ENCODE assay signal across 9 mouse cellular contexts in the genomic region with DNA sequence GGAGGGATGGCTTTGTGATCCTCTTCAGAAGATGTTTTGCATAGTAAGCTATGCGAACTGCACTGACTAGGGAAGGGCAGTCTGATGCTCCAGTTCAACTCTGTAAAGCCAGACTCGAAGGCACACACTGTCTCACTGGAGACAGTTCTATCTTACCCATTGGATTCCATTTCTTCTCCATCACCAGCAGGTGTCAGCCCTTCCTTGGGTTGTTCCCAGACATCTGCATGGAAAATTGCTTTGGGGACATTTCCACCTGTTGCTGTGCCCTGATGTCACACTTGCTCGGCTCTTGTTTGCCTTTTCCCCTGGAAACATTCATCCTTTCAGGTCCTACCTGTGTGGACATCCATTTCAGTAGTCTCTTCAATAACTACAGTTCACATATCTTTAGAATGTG. TPM values are rescaled to one million over a fixed set of nuclear protein-coding genes. Genes with fewer than 3 reads are reported as not detected.
DNase-seq lines count a peak whose midpoint lies in the region; ATAC-seq and TF ChIP-seq lines count a peak whose summit lies in the region.
"Had no signal": no experiment of that assay in that cellular context is flagged by ENCODE, and none has a peak within 500 bp of the region (broad histone marks: within the 10 kb centered on the region; RNA-seq: fewer than 3 reads in every experiment).

No protein-coding gene starts in this region.

- no peak overlapping the region for H3K27ac ChIP-seq in intestine, postnatal 0 days (ENCODE audit: low read depth, low read length)
- no peak overlapping the region for H3K27ac ChIP-seq in midbrain, embryonic 10.5 days (replicated peaks)
- H3K27ac ChIP-seq: liver, embryonic 15.5 days had no signal

- intact Hi-C loops in heart, postnatal 25 days (cut with DNase I): loop anchor here (1.0 kb wide), 2 partner anchors 265 to 349 kb away; no protein-coding TSS in a partner anchor

- H3K4me2 ChIP-seq in intestine, postnatal 0 days (replicated peaks; ENCODE audit: low read depth): no peak overlapping the region
- H3K4me2 ChIP-seq: liver, embryonic 15.5 days had no signal

- H3K27me3 ChIP-seq in intestine, postnatal 0 days (replicated peaks; ENCODE audit: control insufficient read depth, insufficient read depth, low read length): no peaks in the 10 kb centered on the region
- H3K27me3 ChIP-seq in midbrain, embryonic 10.5 days (ENCODE audit: low read depth, poor library complexity, severe bottlenecking): no peaks in the 10 kb centered on the region
- H3K27me3 ChIP-seq: liver, embryonic 15.5 days had no signal

- no peaks in the 10 kb centered on the region for H3K36me3 ChIP-seq in intestine, postnatal 0 days (ENCODE audit: control insufficient read depth, insufficient read depth)
- H3K36me3 ChIP-seq in midbrain, embryonic 10.5 days: no peaks in the 10 kb centered on the region
- H3K36me3 ChIP-seq: liver, embryonic 15.5 days had no signal

- H3K9ac ChIP-seq in intestine, postnatal 0 days (ENCODE audit: low read depth, low read length): no peak overlapping the region
- H3K9ac ChIP-seq: liver, embryonic 15.5 days had no signal

- ATAC-seq in intestine, postnatal 0 days: no peak

- no peaks in the 10 kb centered on the region for H3K9me3 ChIP-seq in intestine, postnatal 0 days (ENCODE audit: control insufficient read depth)
- H3K9me3 ChIP-seq in midbrain, embryonic 10.5 days (replicated peaks): no peaks in the 10 kb centered on the region
- H3K9me3 ChIP-seq: liver, embryonic 15.5 days had no signal

- TF ChIP-seq CTCF in intestine, postnatal 0 days (IDR thresholded peaks at IDR 0.05; ENCODE audit: low read depth): peak; percentile 85

- H3K4me1 ChIP-seq in intestine, postnatal 0 days (replicated peaks; ENCODE audit: control insufficient read depth, insufficient read depth, low read length): no peaks in the 10 kb centered on the region
- H3K4me1 ChIP-seq in midbrain, embryonic 10.5 days: no peaks in the 10 kb centered on the region
- H3K4me1 ChIP-seq: liver, embryonic 15.5 days had no signal

- peak; percentile 1 for DNase-seq in heart, adult 8-10 months (ENCODE audit: low spot score)
- no peak for DNase-seq in heart, postnatal 25 days (ENCODE audit: low spot score)
- DNase-seq in right cerebral cortex, postnatal 25 days: peak; percentile 7
- no peak for DNase-seq in right cerebral cortex, postnatal 14 days
- peak; percentile 17 for DNase-seq in retina, embryonic 14.5 days (ENCODE audit: low spot score)
- no peak for DNase-seq in natural killer cell, adult 2 months (ENCODE audit: low spot score in 2 of 2)
- DNase-seq in midbrain, embryonic 10.5 days (ENCODE audit: low spot score): no peak

- 43% methylated on average over 3 of the region's 3 CpGs for WGBS in intestine, postnatal 0 days
- 57% methylated on average over 3 of the region's 3 CpGs for WGBS in midbrain, embryonic 10.5 days

- H3K4me3 ChIP-seq in intestine, postnatal 0 days (ENCODE audit: low read depth, low read length): no peak overlapping the region
- no peak overlapping the region for H3K4me3 ChIP-seq in midbrain, embryonic 10.5 days
- H3K4me3 ChIP-seq: liver, embryonic 15.5 days had no signal

RNA-seq across cellular contexts. Expression of a gene that starts 36.4 kb away (rescaled TPM):
- not detected for total RNA-seq in heart, adult 8-10 months (2022)
- total RNA-seq in heart, postnatal 25 days (2021): not detected
- polyA plus RNA-seq in intestine, postnatal 0 days (2015; fragmentation: Nextera tagmentation; extraction: Ambion mirVana): not detected in 2 replicates
- not detected in 2 replicates for polyA plus RNA-seq in midbrain, embryonic 10.5 days (2016; fragmentation: Nextera tagmentation; extraction: Ambion mirVana)
- polyA plus RNA-seq: liver, embryonic 15.5 days had no signal

Comparison
In these comparisons a context has a peak if more than half of its experiments do, and no peak if none do; other contexts are left out.
1. DNase-seq: peak in heart, adult 8-10 months (single experiment), right cerebral cortex, postnatal 25 days (single experiment) and retina, embryonic 14.5 days (single experiment); none in heart, postnatal 25 days (single experiment), right cerebral cortex, postnatal 14 days (single experiment), natural killer cell, adult 2 months (0 of 2) and midbrain, embryonic 10.5 days (single experiment).